Mouse (Mus musculus) forebrain, embryonic 12.5 days (tissue): ENCODE data around the gene Defb23. TPM values are rescaled to one million over a fixed set of nuclear protein-coding genes. Genes with fewer than 3 reads are reported as not detected.

Source experiments
- ATAC-seq: fragments of 200-750 bp; cut with Nextera tagmentation; 2 replicates; pipeline ENCODE4 v1.8.0; 2017; ENCODE audit warnings: moderate TSS enrichment; ENCODE audit not compliant: low FRiP score
- H3K27ac ChIP-seq: fragments of 300-500 bp; sonication (generic); 2 replicates; pipeline ENCODE4 v1.5.1; 2016; ENCODE audit warnings: mild to moderate bottlenecking
- H3K27me3 ChIP-seq: fragments of 300-500 bp; sonication (generic); 2 replicates; pipeline ENCODE4 v1.6.1; 2016; ENCODE audit warnings: mild to moderate bottlenecking
- H3K36me3 ChIP-seq: fragments of 300-500 bp; sonication (generic); replicated peaks from 2 replicates; pipeline ENCODE4 v1.6.1; 2016; ENCODE audit warnings: mild to moderate bottlenecking
- H3K4me1 ChIP-seq: fragments of 300-500 bp; sonication (generic); 2 replicates; pipeline ENCODE4 v1.6.1; 2016
- H3K4me2 ChIP-seq: fragments of 300-500 bp; sonication (generic); 2 replicates; pipeline ENCODE4 v1.6.1; 2016; ENCODE audit warnings: mild to moderate bottlenecking, moderate library complexity
- H3K4me3 ChIP-seq: fragments of 300-500 bp; sonication (generic); replicated peaks from 2 replicates; pipeline ENCODE4 v1.5.1; 2016; ENCODE audit warnings: mild to moderate bottlenecking
- H3K9ac ChIP-seq: fragments of 300-500 bp; sonication (generic); 2 replicates; pipeline ENCODE4 v1.6.1; 2016; ENCODE audit warnings: mild to moderate bottlenecking
- H3K9me3 ChIP-seq: fragments of 300-500 bp; sonication (generic); 2 replicates; pipeline ENCODE4 v1.6.1; 2016
- WGBS: fragments of 180-500 bp; shearing (Covaris S2); methylation state at CpG from one replicate; pipeline ENCODE4 v1.1.7; 2016; 5-methylcytosine and 5-hydroxymethylcytosine counted together
- polyA plus RNA-seq: library from polyadenylated mRNA; unstranded; fragments of >200 nt; fragmentation: Nextera tagmentation; extraction: Ambion mirVana; gene quantifications from 2 replicates; pipeline ENCODE4 v1.2.1, GENCODE M21; 2016

Defb23 gene
- polyA plus RNA-seq, 1 experiment from 2014 or later = not detected

- no peaks in the 10 kb centered on the region for H3K9me3 ChIP-seq
- H3K4me2 ChIP-seq = no peak overlapping the region
- no peaks in the 10 kb centered on the region for H3K36me3 ChIP-seq
- no peaks in the 10 kb centered on the region for H3K4me1 ChIP-seq
- WGBS = 34% methylated on average over 7 of the region's 7 CpGs
- H3K27me3 ChIP-seq = no peaks in the 10 kb centered on the region
- H3K9ac ChIP-seq = no peak overlapping the region
- no peak overlapping the region for H3K4me3 ChIP-seq
- no peak overlapping the region for H3K27ac ChIP-seq
- ATAC-seq = no peak
Measured at GRCm38 (mm10) chr2:152470973-152471372, 6.6 kb upstream of the Defb23 start.

GRCm38 (mm10) chr2:152459241-152459640 is 5.2 kb downstream of the Defb23 start:
- Histone ChIP-seq H3K27me3 (no peaks in the 10 kb centered on the region), H3K27ac (no peak overlapping the region), H3K36me3 (no peaks in the 10 kb centered on the region), H3K4me2 (no peak overlapping the region), H3K9ac (no peak overlapping the region), H3K4me1 (no peaks in the 10 kb centered on the region), H3K4me3 (no peak overlapping the region), H3K9me3 (no peaks in the 10 kb centered on the region; the same call in 1 of the 2 replicates)
- WGBS = 77% methylated on average over 13 of the region's 13 CpGs
- no peak for ATAC-seq

- Histone ChIP-seq H3K4me1 (no peaks in the 10 kb centered on the region), H3K9me3 (no peaks in the 10 kb centered on the region), H3K27me3 (no peaks in the 10 kb centered on the region), H3K36me3 (no peaks in the 10 kb centered on the region), H3K4me3 (no peak overlapping the region), H3K9ac (no peak overlapping the region), H3K27ac (no peak overlapping the region), H3K4me2 (no peak overlapping the region)
- 72% methylated on average over 4 of the region's 4 CpGs for WGBS
- no peak for ATAC-seq
Measured at GRCm38 (mm10) chr2:152452101-152452781, 12.2 kb downstream of the Defb23 start.

- Histone ChIP-seq H3K4me1 (no peaks in the 10 kb centered on the region), H3K9me3 (no peaks in the 10 kb centered on the region), H3K4me2 (no peak overlapping the region), H3K36me3 (no peaks in the 10 kb centered on the region), H3K27me3 (no peaks in the 10 kb centered on the region), H3K4me3 (no peak overlapping the region), H3K27ac (no peak overlapping the region), H3K9ac (no peak overlapping the region)
- WGBS = 2% methylated on average over 5 of the region's 5 CpGs
- no peak for ATAC-seq
Measured at GRCm38 (mm10) chr2:152450241-152450640, 14.2 kb downstream of the Defb23 start.

- ATAC-seq = no peak
- Histone ChIP-seq H3K4me1 (no peaks in the 10 kb centered on the region), H3K27me3 (no peaks in the 10 kb centered on the region), H3K4me2 (no peak overlapping the region), H3K9me3 (no peaks in the 10 kb centered on the region), H3K36me3 (no peaks in the 10 kb centered on the region), H3K9ac (no peak overlapping the region), H3K4me3 (no peak overlapping the region), H3K27ac (no peak overlapping the region)
- 59% methylated on average over 5 of the region's 5 CpGs for WGBS
Measured at GRCm38 (mm10) chr2:152447461-152447860, 17.0 kb downstream of the Defb23 start.

- Histone ChIP-seq H3K4me2 (no peak overlapping the region), H3K9me3 (no peaks in the 10 kb centered on the region), H3K4me1 (no peaks in the 10 kb centered on the region), H3K36me3 (no peaks in the 10 kb centered on the region), H3K27me3 (no peaks in the 10 kb centered on the region), H3K9ac (no peak overlapping the region), H3K4me3 (no peak overlapping the region), H3K27ac (no peak overlapping the region)
- ATAC-seq = no peak
- WGBS = 66% methylated on average over 2 of the region's 2 CpGs
Measured at GRCm38 (mm10) chr2:152446642-152447041, 17.8 kb downstream of the Defb23 start.

GRCm38 (mm10) chr2:152443281-152443680 is 21.1 kb downstream of the Defb23 start:
- H3K9me3 ChIP-seq = no peaks in the 10 kb centered on the region
- H3K27me3 ChIP-seq = no peaks in the 10 kb centered on the region
- H3K9ac ChIP-seq = no peak overlapping the region
- no peaks in the 10 kb centered on the region for H3K36me3 ChIP-seq
- no peaks in the 10 kb centered on the region for H3K4me1 ChIP-seq
- H3K4me3 ChIP-seq = no peak overlapping the region
- no peak for ATAC-seq
- WGBS = 85% methylated on average over 8 of the region's 8 CpGs
- no peak overlapping the region for H3K27ac ChIP-seq
- H3K4me2 ChIP-seq = no peak overlapping the region

- ATAC-seq = no peak
- no peaks in the 10 kb centered on the region for H3K9me3 ChIP-seq
- H3K27me3 ChIP-seq = no peaks in the 10 kb centered on the region
- H3K9ac ChIP-seq = no peak overlapping the region
- peaks cover 1% of the 10 kb centered on the region for H3K4me1 ChIP-seq
- WGBS = 81% methylated on average over 4 of the region's 4 CpGs
- H3K27ac ChIP-seq = no peak overlapping the region
- H3K4me3 ChIP-seq = no peak overlapping the region
- H3K4me2 ChIP-seq = no peak overlapping the region
- H3K36me3 ChIP-seq = no peaks in the 10 kb centered on the region
Measured at GRCm38 (mm10) chr2:152442322-152442721, 22.1 kb downstream of the Defb23 start.

- Histone ChIP-seq H3K9me3 (no peaks in the 10 kb centered on the region), H3K27me3 (no peaks in the 10 kb centered on the region; the same call in 1 of the 2 replicates), H3K9ac (no peak overlapping the region), H3K4me3 (no peak overlapping the region), H3K4me2 (no peak overlapping the region), H3K36me3 (no peaks in the 10 kb centered on the region), H3K4me1 (peaks cover 10% of the 10 kb centered on the region), H3K27ac (no peak overlapping the region)
- ATAC-seq = no peak
- 89% methylated on average over 2 of the region's 2 CpGs for whole genome bisulfite sequencing
Measured at GRCm38 (mm10) chr2:152439833-152440232, 24.6 kb downstream of the Defb23 start.

- Histone ChIP-seq H3K9me3 (no peaks in the 10 kb centered on the region), H3K4me3 (no peak overlapping the region), H3K9ac (no peak overlapping the region), H3K4me1 (peaks cover 10% of the 10 kb centered on the region), H3K36me3 (no peaks in the 10 kb centered on the region), H3K27ac (no peak overlapping the region), H3K4me2 (no peak overlapping the region), H3K27me3 (no peaks in the 10 kb centered on the region; the same call in 1 of the 2 replicates)
- ATAC-seq = no peak
- 46% methylated on average over 1 of the region's 1 CpGs for WGBS
Measured at GRCm38 (mm10) chr2:152438963-152439362, 25.5 kb downstream of the Defb23 start.

GRCm38 (mm10) chr2:152436983-152437860 is 27.2 kb downstream of the Defb23 start:
- Histone ChIP-seq H3K9me3 (no peaks in the 10 kb centered on the region), H3K36me3 (no peaks in the 10 kb centered on the region), H3K27ac (no peak overlapping the region), H3K4me3 (peak overlapping the region; percentile 30), H3K27me3 (no peaks in the 10 kb centered on the region; the same call in 1 of the 2 replicates), H3K4me1 (peaks cover 10% of the 10 kb centered on the region), H3K9ac (peak overlapping the region; percentile 57; the same call in 1 of the 2 replicates), H3K4me2 (peak overlapping the region; percentile 61)
- peak; percentile 86 for ATAC-seq
- WGBS = 4% methylated on average over 22 of the region's 23 CpGs

GRCm38 (mm10) chr2:152436405-152436901 is 28.0 kb downstream of the Defb23 start:
- H3K36me3 ChIP-seq = no peaks in the 10 kb centered on the region
- 72% methylated on average over 7 of the region's 7 CpGs for WGBS
- H3K4me2 ChIP-seq = no peak overlapping the region
- ATAC-seq = peak; percentile 44; the same call in 1 of the 2 replicates
- H3K9me3 ChIP-seq = no peaks in the 10 kb centered on the region
- H3K27me3 ChIP-seq = no peaks in the 10 kb centered on the region; the same call in 1 of the 2 replicates
- H3K4me1 ChIP-seq = peaks cover 10% of the 10 kb centered on the region
- H3K4me3 ChIP-seq = no peak overlapping the region
- H3K9ac ChIP-seq = no peak overlapping the region
- H3K27ac ChIP-seq = peak overlapping the region; percentile 56; the same call in 1 of the 2 replicates
